Mouse (Mus musculus) heart, postnatal 0 days (tissue): Measurements from ENCODE around the gene Mrgprf.
A peak's percentile ranks its signal among the peaks of the same experiment; 100 is the strongest.

ENCODE experiments used
- CTCF ChIP-seq: IDR thresholded peaks from 2 replicates; pipeline ENCODE4 v1.5.1; 2016; ENCODE audit warnings: antibody characterized with exemption, control low read depth, low read depth
- EP300 ChIP-seq: IDR thresholded peaks from 2 replicates; pipeline ENCODE4 v1.6.1; 2016; ENCODE audit warnings: antibody characterized with exemption, low read depth

GRCm38 (mm10) chr7:145283487-145284187 is 17.0 kb upstream of the Mrgprf start, which contains the start of gene Tpcn2:
- TF ChIP-seq CTCF (peak; percentile 57), EP300 (no peak)
